Mouse (Mus musculus): Measurements from ENCODE around the gene Eva1c.

- TF ChIP-seq MAFK (IDR thresholded peaks at IDR 0.05; ENCODE audit: insufficient read depth, low read depth, low read length) (no peak), ZNF384 (IDR thresholded peaks at IDR 0.05; ENCODE audit: low read depth, low read length) (no peak), ZC3H11A (IDR thresholded peaks at IDR 0.05; ENCODE audit: borderline replicate concordance, low read depth, low read length) (no peak), HCFC1 (IDR thresholded peaks at IDR 0.05; ENCODE audit: borderline replicate concordance, insufficient read depth, low read length) (no peak)
These were observed 10.9 kb downstream of the Eva1c start for GRCm38 (mm10) chr16:90837431-90837830.

Measured in ES-E14 (cell line).